Mouse (Mus musculus) frontal cortex, adult (tissue): Measurements from ENCODE around the gene Txlna.

Source experiments
- ATAC-seq: cut with Nextera tagmentation; 2 replicates; pipeline ENCODE4 v1.9.2; 2017; ENCODE audit warnings: mild to moderate bottlenecking, moderate library complexity, mixed read lengths; ENCODE audit not compliant: low TSS enrichment

Gene Txlna

DNA sequence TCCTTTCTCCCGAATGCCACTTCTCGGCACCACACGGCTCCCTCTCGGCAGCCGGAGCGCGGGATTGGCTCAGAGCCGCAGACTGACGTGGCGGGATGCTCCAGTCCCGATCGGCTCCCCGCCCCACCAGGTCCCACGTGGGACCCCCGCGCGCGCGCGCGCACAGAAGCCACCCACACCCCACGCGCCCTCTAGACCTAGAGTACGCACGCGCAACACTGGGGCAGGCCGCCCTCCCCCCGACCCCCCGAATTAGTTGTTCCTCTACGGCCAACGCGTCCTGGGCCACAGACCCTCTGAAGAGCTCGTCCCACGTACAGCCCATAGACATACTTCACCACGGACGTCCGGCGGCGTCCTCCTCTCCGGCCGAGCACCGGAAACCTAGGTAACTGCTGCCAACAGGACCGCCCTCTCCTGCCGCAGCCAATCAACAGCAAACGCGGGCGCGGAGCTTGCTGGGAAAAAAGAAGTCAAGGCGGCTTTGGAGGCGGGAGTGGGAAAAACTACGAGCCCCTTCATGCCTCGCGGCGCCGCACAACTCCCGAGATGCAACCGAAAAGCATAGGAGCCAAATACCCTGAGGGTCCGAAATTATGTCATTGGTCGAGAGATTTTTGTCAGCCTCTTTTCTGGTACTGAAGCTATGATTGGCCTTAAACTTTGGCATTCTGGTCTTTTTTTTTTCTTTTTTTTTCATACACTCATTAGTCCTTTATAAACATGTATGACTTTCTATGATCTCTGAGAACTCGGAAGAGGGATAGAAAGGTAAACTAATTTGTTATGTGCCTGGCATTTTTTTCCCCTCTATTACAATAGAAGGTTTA, at the start of gene Txlna:
Txlna (minus strand) TSS at position 428 of the 830 bp plus-strand sequence.
- ATAC-seq, result peak; percentile 80

- no peak for ATAC-seq
These were observed 43.7 kb upstream of the Txlna start for GRCm38 (mm10) chr4:129684531-129684930.

DNA sequence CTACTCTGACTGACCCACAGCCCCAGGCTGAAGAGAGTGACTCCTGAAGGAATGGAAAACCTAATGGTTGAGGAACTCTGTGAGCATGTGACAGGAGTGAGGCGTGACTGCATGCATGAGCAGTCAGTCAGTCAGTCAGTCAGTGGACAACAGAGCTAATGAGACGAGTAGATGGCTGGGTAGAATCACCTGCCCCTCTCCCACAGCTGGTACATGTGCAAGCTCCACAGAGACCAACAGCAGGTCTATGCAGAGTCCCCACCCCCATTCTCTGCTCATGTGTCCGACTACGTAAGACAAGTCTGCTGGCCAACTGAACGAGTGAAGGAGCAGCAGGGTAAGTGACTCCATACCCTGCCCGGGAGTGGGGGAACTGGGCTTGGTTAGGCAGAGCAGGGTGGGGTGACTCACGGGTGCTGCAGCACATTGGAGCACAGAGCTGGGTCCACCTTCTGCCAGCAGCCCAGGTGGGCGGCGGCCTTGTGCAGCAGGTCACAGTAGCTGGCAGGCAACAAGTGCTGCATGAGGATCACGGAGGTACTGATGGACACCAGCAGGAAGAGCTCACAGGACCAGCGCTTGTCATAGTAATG, 43.1 kb upstream of the Txlna start:
- ATAC-seq, result no peak; the same call in 1 of the 2 replicates

- no peak for ATAC-seq
These were observed 41.0 kb upstream of the Txlna start for GRCm38 (mm10) chr4:129681837-129682236.

GRCm38 (mm10) chr4:129672878-129673449, 32.1 kb upstream of the Txlna start:
- ATAC-seq, result no peak

GRCm38 (mm10) chr4:129672083-129672877, 31.4 kb upstream of the Txlna start, which contains the start of gene Kpna6:
Gene Kpna6, minus strand, starts transcription at chr4:129672767.
- ATAC-seq, result peak; percentile 89

- 0 out of 2 replicates have a peak, but pooled peaks have one; percentile 38 for ATAC-seq
These were observed 30.7 kb upstream of the Txlna start for GRCm38 (mm10) chr4:129671491-129672082.

GRCm38 (mm10) chr4:129662255-129662813, 21.5 kb upstream of the Txlna start:
- no peak for ATAC-seq

DNA sequence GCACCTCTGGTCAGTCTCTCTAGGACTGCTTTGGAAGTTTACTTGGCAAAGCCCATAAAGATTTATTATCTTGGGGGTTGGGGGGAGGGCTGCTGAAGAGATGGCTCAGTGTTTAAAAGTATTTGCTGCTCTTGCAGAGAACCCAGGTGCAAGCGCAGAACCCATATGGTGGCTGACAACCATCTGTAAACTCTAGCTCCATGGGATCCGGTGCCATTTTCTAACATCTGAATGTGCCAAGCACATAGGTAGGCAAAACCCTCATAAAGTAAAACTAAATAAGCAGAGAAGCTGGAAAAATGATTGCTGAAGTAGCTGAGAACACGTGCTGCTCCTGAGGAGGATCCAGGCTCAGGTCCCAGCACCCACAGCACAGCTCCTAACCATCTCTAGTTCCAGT, 20.7 kb upstream of the Txlna start:
- ATAC-seq, result no peak

DNA sequence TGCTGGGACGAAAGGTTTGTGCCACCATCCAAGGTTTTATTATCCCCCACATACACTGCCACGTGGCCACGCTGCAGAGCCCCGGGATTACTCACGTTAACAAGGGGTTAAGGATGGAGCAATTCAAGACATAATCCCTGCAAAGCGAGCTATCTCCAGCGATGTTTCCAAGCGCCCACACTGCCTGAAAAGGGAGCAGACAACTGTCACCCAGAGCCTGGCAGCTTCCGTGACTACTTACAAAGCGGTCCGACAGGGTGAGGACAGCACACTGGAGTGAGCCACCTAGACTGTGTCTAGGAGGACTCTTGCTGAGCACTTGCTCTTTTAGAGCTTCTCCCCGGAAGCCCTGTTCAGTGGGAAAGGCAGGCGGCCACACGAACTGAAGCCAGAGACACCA, 13.9 kb upstream of the Txlna start:
- peak; percentile 71; the same call in 1 of the 2 replicates for ATAC-seq

DNA sequence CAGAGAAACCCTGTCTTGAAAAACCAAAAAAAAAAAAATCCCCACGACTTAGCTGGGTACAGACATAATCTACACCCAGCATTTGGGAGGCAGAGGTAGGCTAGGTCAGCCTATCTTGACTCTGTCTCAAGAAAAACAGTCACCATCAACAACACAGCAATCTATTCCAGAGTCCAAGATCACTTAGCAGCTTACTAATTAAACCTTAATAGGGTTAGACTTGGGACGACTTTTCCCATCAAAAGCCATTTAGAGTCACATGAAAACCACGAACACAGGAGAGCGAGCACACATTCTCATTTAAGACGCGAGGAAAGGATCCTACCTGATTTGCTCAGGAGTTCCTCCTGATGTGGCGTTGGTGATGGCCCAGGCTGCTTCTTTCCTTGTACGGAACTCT, 9.5 kb upstream of the Txlna start:
- ATAC-seq, result no peak

GRCm38 (mm10) chr4:129648656-129649055, 7.8 kb upstream of the Txlna start:
- ATAC-seq, result no peak

DNA sequence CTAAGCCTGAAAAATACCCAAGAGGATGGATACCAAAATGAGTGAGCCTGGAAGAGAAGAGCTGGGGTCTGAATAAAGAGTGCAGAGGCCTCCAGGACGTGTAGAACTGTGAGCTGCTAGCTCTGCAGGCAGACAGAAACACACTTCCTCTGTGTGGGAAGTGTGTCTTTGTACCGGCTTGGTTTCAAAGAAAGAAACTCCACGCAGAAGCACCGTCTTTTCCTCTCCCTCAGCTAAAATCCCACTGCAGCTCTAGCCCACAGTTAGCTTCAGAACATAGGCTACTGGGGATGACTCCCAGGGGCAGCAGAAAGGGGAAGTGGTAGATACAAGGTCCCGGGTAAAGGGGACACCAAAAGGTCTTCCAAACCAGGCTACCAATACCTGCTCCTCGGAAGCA, 4.3 kb upstream of the Txlna start:
- peak; percentile 22; the same call in 1 of the 2 replicates for ATAC-seq

DNA sequence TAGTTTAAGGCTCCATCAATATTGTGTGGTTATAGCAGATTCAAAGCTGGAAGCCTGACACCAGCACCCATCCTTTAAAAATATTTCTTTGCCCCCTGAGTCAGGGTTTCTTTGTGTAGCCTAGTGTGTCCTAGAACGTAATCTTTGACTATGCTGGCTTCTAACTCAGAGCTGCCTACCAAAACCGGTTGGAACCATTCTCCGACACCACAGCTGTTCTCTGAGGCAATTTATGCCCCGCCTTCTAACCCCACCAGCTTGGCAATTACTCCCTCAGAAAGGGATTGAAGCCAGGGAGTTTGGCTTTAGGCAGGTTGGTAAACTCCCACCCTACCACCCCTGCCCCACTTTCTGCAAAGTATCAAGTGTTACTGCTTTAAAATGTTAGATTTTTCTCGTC, 891 bp upstream of the Txlna start:
- ATAC-seq, result no peak

- 0 out of 2 replicates have a peak, but pooled peaks have one; percentile 20 for ATAC-seq
These were observed 696 bp downstream of the Txlna start for GRCm38 (mm10) chr4:129640101-129640637.

DNA sequence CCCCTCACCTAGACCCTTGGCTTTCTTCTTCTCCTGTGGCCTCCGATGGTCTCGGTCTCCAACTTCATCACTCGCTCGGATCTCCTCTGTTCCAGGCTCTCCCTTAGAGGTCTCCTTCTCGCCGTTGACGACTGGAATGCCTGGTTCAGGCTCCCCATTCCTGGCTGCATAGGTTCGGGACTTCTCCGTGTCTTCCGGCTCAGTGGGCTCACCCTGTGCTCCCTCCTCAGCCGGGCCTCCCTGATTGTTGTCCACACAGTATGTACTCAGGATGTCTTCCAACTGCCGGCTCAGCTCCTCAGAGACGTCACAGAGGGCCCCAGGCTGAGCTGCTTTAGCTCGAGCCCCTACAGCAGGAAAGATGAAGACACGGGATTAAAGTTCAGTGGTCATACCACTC, 1.6 kb downstream of the Txlna start:
- ATAC-seq, result no peak

GRCm38 (mm10) chr4:129633852-129634251, 7.0 kb downstream of the Txlna start:
- ATAC-seq, result no peak

DNA sequence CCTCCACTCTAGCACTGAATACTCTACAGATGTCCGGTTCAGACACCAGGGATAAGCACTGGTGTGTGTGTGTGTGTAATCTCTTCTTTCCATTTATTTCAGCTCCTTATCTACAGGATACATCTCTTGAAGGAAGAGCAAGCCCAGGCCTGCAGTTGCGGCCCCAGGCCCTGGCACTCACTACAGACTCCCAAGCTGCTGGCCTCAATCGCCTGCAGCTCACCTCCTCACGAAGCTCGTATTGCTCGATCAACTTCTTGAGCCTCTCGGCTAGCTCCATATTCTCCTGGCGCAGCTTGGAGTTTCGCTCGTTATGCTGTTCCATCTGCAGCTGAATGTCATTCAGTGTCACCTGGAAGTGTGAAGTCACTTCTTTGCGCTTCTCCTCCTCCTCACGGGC, 9.0 kb downstream of the Txlna start:
- peak; percentile 28; the same call in 1 of the 2 replicates for ATAC-seq

DNA sequence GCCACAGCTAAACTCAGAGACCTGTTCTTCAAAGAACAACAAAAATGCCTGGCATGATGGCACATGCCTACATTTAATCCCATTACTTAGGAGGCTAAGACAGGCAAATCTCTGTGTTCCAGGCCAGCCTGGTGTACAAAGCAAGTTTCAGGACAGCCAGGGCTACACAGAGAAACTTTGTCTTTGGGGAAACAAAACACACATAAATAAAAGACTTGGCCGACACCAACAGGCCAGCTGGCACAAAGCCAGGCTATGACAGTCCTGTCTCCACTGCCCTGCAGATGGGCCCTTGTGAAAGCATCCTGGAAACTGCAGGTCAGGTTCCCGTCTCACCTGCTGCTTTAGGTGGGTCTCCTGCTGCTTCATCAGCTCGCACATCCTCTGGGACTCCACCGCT, 9.9 kb downstream of the Txlna start:
- no peak for ATAC-seq

DNA sequence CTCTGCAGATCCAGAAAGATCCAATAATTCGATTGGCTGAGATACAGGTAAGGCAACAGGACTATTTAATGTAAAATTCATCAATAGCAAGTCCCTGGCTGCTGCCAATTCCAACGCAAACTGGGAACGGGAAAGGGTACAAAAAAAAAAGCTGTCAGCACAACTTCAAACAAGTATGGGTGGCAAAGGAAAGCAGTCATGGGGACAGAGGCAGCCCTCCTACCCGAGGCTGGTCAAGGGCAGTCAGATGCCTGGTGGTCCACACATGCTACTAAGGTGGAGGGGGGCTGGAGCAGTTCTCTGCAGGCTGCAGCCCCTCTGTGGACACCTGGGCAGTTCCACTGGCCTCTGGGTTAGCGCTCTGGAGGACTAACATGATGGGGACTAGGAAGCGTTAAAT, 14.8 kb downstream of the Txlna start:
- ATAC-seq, result no peak

DNA sequence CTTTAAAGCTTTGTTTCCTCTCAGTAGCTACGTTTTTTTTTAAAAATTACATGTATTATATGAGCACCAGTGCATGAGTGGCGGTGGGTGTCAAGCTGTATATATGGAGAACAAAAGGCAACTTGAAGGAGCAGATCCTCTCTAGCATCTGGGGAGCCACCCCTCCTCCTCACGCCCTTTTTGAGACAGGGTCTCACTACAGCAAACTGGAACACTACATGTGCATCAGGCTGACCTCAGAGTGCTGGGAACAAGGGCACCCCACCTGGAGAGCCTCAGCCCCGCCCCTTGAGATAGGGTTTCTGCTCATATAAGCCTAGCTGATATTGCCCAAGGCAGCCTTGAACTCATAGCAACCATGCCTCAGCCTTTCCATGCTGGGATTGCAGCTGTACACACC, 15.4 kb downstream of the Txlna start:
- no peak for ATAC-seq
